Mouse (Mus musculus): Measurements from ENCODE around the gene Fxyd6. TPM values are rescaled to one million over a fixed set of nuclear protein-coding genes. Genes with fewer than 3 reads are reported as not detected.

Fxyd6 gene
- polyA plus RNA-seq, 1 experiment from 2014 or later = 34.9 TPM

GRCm38 (mm10) chr9:45399434-45399833 lies 29.4 kb downstream of the Fxyd6 start, which contains the start of gene Fxyd2:
Gene Fxyd2 (plus strand): TSS chr9:45399669.
- H3K9ac ChIP-seq (ENCODE audit: low read length) = no peak within 1 kb of the TSS
- WGBS = 69% methylated on average over 4 of the region's 4 CpGs
- no peak for ATAC-seq (replicated peaks; ENCODE audit: extremely low read depth, insufficient read depth, low FRiP score)
- H3K4me2 ChIP-seq (ENCODE audit: low read depth, low read length) = no peak within 1 kb of the TSS
- H3K4me1 ChIP-seq (ENCODE audit: control insufficient read depth, insufficient read depth, low read length) = no peaks in the 10 kb centered on the region
- peaks cover 13% of the 10 kb centered on the region; the same call in 1 of the 2 replicates for H3K27me3 ChIP-seq (ENCODE audit: control insufficient read depth, insufficient read depth, low read length)
- H3K27ac ChIP-seq (ENCODE audit: low read length) = no peak within 1 kb of the TSS
- H3K36me3 ChIP-seq (ENCODE audit: control insufficient read depth, insufficient read depth) = no peaks in the 10 kb centered on the region
- H3K4me3 ChIP-seq (ENCODE audit: low read length) = no peak within 1 kb of the TSS
- H3K9me3 ChIP-seq (replicated peaks; ENCODE audit: control insufficient read depth, low read length) = no peaks in the 10 kb centered on the region

GRCm38 (mm10) chr9:45401851-45402250 lies 31.9 kb downstream of the Fxyd6 start:
- H3K9me3 ChIP-seq (replicated peaks; ENCODE audit: control insufficient read depth, low read length) = no peaks in the 10 kb centered on the region
- no peaks in the 10 kb centered on the region for H3K36me3 ChIP-seq (ENCODE audit: control insufficient read depth, insufficient read depth)
- no peak overlapping the region for H3K4me3 ChIP-seq (ENCODE audit: low read length)
- no peak overlapping the region for H3K4me2 ChIP-seq (ENCODE audit: low read depth, low read length)
- WGBS = 49% methylated on average over 4 of the region's 4 CpGs
- no peak for ATAC-seq (replicated peaks; ENCODE audit: extremely low read depth, insufficient read depth, low FRiP score)
- H3K27me3 ChIP-seq (ENCODE audit: control insufficient read depth, insufficient read depth, low read length) = peaks cover 20% of the 10 kb centered on the region; the same call in 1 of the 2 replicates
- no peak overlapping the region for H3K27ac ChIP-seq (ENCODE audit: low read length)
- no peaks in the 10 kb centered on the region for H3K4me1 ChIP-seq (ENCODE audit: control insufficient read depth, insufficient read depth, low read length)
- H3K9ac ChIP-seq (ENCODE audit: low read length) = no peak overlapping the region

GRCm38 (mm10) chr9:45402957-45403356 lies 33.0 kb downstream of the Fxyd6 start:
- 36% methylated on average over 2 of the region's 2 CpGs for WGBS
- ATAC-seq (replicated peaks; ENCODE audit: extremely low read depth, insufficient read depth, low FRiP score) = 0 out of 2 replicates have a peak, but pooled peaks have one; percentile 26
- Histone ChIP-seq H3K4me2 (ENCODE audit: low read depth, low read length) (no peak overlapping the region), H3K36me3 (ENCODE audit: control insufficient read depth, insufficient read depth) (no peaks in the 10 kb centered on the region), H3K27me3 (ENCODE audit: control insufficient read depth, insufficient read depth, low read length) (peaks cover 20% of the 10 kb centered on the region; the same call in 1 of the 2 replicates), H3K4me3 (ENCODE audit: low read length) (no peak overlapping the region), H3K9ac (ENCODE audit: low read length) (no peak overlapping the region), H3K4me1 (ENCODE audit: control insufficient read depth, insufficient read depth, low read length) (peaks cover under 1% of the 10 kb centered on the region; the same call in 1 of the 2 replicates), H3K9me3 (replicated peaks; ENCODE audit: control insufficient read depth, low read length) (no peaks in the 10 kb centered on the region), H3K27ac (ENCODE audit: low read length) (no peak overlapping the region)

GRCm38 (mm10) chr9:45405694-45406093 lies 35.7 kb downstream of the Fxyd6 start:
- no peaks in the 10 kb centered on the region for H3K36me3 ChIP-seq (ENCODE audit: control insufficient read depth, insufficient read depth)
- peaks cover 3% of the 10 kb centered on the region; the same call in 1 of the 2 replicates for H3K4me1 ChIP-seq (ENCODE audit: control insufficient read depth, insufficient read depth, low read length)
- H3K4me3 ChIP-seq (ENCODE audit: low read length) = no peak overlapping the region
- ATAC-seq (replicated peaks; ENCODE audit: extremely low read depth, insufficient read depth, low FRiP score) = no peak
- no peak overlapping the region for H3K4me2 ChIP-seq (ENCODE audit: low read depth, low read length)
- H3K27me3 ChIP-seq (ENCODE audit: control insufficient read depth, insufficient read depth, low read length) = peaks cover 18% of the 10 kb centered on the region; the same call in 1 of the 2 replicates
- 48% methylated on average over 5 of the region's 5 CpGs for WGBS
- H3K27ac ChIP-seq (ENCODE audit: low read length) = no peak overlapping the region
- H3K9ac ChIP-seq (ENCODE audit: low read length) = no peak overlapping the region
- no peaks in the 10 kb centered on the region for H3K9me3 ChIP-seq (replicated peaks; ENCODE audit: control insufficient read depth, low read length)

GRCm38 (mm10) chr9:45406808-45407207 lies 36.8 kb downstream of the Fxyd6 start:
- Histone ChIP-seq H3K27ac (ENCODE audit: low read length) (no peak overlapping the region), H3K4me3 (ENCODE audit: low read length) (no peak overlapping the region), H3K4me2 (ENCODE audit: low read depth, low read length) (no peak overlapping the region), H3K9ac (ENCODE audit: low read length) (no peak overlapping the region), H3K4me1 (ENCODE audit: control insufficient read depth, insufficient read depth, low read length) (peaks cover 3% of the 10 kb centered on the region; the same call in 1 of the 2 replicates), H3K9me3 (replicated peaks; ENCODE audit: control insufficient read depth, low read length) (no peaks in the 10 kb centered on the region), H3K27me3 (ENCODE audit: control insufficient read depth, insufficient read depth, low read length) (peaks cover 18% of the 10 kb centered on the region; the same call in 1 of the 2 replicates), H3K36me3 (ENCODE audit: control insufficient read depth, insufficient read depth) (no peaks in the 10 kb centered on the region)
- ATAC-seq (replicated peaks; ENCODE audit: extremely low read depth, insufficient read depth, low FRiP score) = no peak
- WGBS = 78% methylated on average over 3 of the region's 3 CpGs

GRCm38 (mm10) chr9:45407706-45408675 lies 38.0 kb downstream of the Fxyd6 start:
- peak; percentile 50; the same call in 1 of the 2 replicates for ATAC-seq (replicated peaks; ENCODE audit: extremely low read depth, insufficient read depth, low FRiP score)
- no peaks in the 10 kb centered on the region for H3K9me3 ChIP-seq (replicated peaks; ENCODE audit: control insufficient read depth, low read length)
- H3K27ac ChIP-seq (ENCODE audit: low read length) = no peak overlapping the region
- H3K4me1 ChIP-seq (ENCODE audit: control insufficient read depth, insufficient read depth, low read length) = peaks cover 8% of the 10 kb centered on the region
- WGBS = 37% methylated on average over 33 of the region's 33 CpGs
- H3K9ac ChIP-seq (ENCODE audit: low read length) = no peak overlapping the region; the same call in 1 of the 2 replicates
- H3K4me3 ChIP-seq (ENCODE audit: low read length) = peak overlapping the region; percentile 27
- H3K27me3 ChIP-seq (ENCODE audit: control insufficient read depth, insufficient read depth, low read length) = peaks cover 16% of the 10 kb centered on the region; the same call in 1 of the 2 replicates
- no peaks in the 10 kb centered on the region for H3K36me3 ChIP-seq (ENCODE audit: control insufficient read depth, insufficient read depth)
- H3K4me2 ChIP-seq (ENCODE audit: low read depth, low read length) = peak overlapping the region; percentile 64

- ATAC-seq (replicated peaks; ENCODE audit: extremely low read depth, insufficient read depth, low FRiP score) = no peak
- H3K4me2 ChIP-seq (ENCODE audit: low read depth, low read length) = no peak overlapping the region
- no peak overlapping the region for H3K4me3 ChIP-seq (ENCODE audit: low read length)
- H3K9ac ChIP-seq (ENCODE audit: low read length) = no peak overlapping the region
- no peak overlapping the region for H3K27ac ChIP-seq (ENCODE audit: low read length)
- no peaks in the 10 kb centered on the region for H3K9me3 ChIP-seq (replicated peaks; ENCODE audit: control insufficient read depth, low read length)
- WGBS = 57% methylated on average over 5 of the region's 5 CpGs
- H3K4me1 ChIP-seq (ENCODE audit: control insufficient read depth, insufficient read depth, low read length) = peaks cover 8% of the 10 kb centered on the region
- no peaks in the 10 kb centered on the region for H3K36me3 ChIP-seq (ENCODE audit: control insufficient read depth, insufficient read depth)
- peaks cover 10% of the 10 kb centered on the region; the same call in 1 of the 2 replicates for H3K27me3 ChIP-seq (ENCODE audit: control insufficient read depth, insufficient read depth, low read length)
Measured at GRCm38 (mm10) chr9:45410193-45410592, 40.2 kb downstream of the Fxyd6 start.

- no peak overlapping the region for H3K27ac ChIP-seq (ENCODE audit: low read length)
- ATAC-seq (replicated peaks; ENCODE audit: extremely low read depth, insufficient read depth, low FRiP score) = no peak
- H3K9ac ChIP-seq (ENCODE audit: low read length) = no peak overlapping the region
- peaks cover 8% of the 10 kb centered on the region for H3K4me1 ChIP-seq (ENCODE audit: control insufficient read depth, insufficient read depth, low read length)
- H3K36me3 ChIP-seq (ENCODE audit: control insufficient read depth, insufficient read depth) = no peaks in the 10 kb centered on the region
- no peak overlapping the region for H3K4me3 ChIP-seq (ENCODE audit: low read length)
- peaks cover 9% of the 10 kb centered on the region; the same call in 1 of the 2 replicates for H3K27me3 ChIP-seq (ENCODE audit: control insufficient read depth, insufficient read depth, low read length)
- no peak overlapping the region for H3K4me2 ChIP-seq (ENCODE audit: low read depth, low read length)
- 73% methylated on average over 2 of the region's 2 CpGs for WGBS
- H3K9me3 ChIP-seq (replicated peaks; ENCODE audit: control insufficient read depth, low read length) = no peaks in the 10 kb centered on the region
Measured at GRCm38 (mm10) chr9:45410614-45411013, 40.6 kb downstream of the Fxyd6 start.

- peaks cover 9% of the 10 kb centered on the region; the same call in 1 of the 2 replicates for H3K27me3 ChIP-seq (ENCODE audit: control insufficient read depth, insufficient read depth, low read length)
- no peak overlapping the region for H3K9ac ChIP-seq (ENCODE audit: low read length)
- H3K27ac ChIP-seq (ENCODE audit: low read length) = no peak overlapping the region
- H3K4me3 ChIP-seq (ENCODE audit: low read length) = no peak overlapping the region
- H3K4me1 ChIP-seq (ENCODE audit: control insufficient read depth, insufficient read depth, low read length) = peaks cover 8% of the 10 kb centered on the region
- 62% methylated on average over 3 of the region's 3 CpGs for WGBS
- H3K4me2 ChIP-seq (ENCODE audit: low read depth, low read length) = no peak overlapping the region
- H3K36me3 ChIP-seq (ENCODE audit: control insufficient read depth, insufficient read depth) = no peaks in the 10 kb centered on the region
- no peak for ATAC-seq (replicated peaks; ENCODE audit: extremely low read depth, insufficient read depth, low FRiP score)
- H3K9me3 ChIP-seq (replicated peaks; ENCODE audit: control insufficient read depth, low read length) = no peaks in the 10 kb centered on the region
Measured at GRCm38 (mm10) chr9:45411111-45411510, 41.1 kb downstream of the Fxyd6 start.
